Mouse (Mus musculus) urinary bladder, adult 18-20 months (tissue): ENCODE results near the gene Socs4.

ENCODE experiments used
- DNase-seq, 2 experiments: peaks; one replicate each; pipeline ENCODE4 v3.0.0; 2022; ENCODE audit warnings: low spot score in 2 of 2, mixed read lengths in 2 of 2

Socs4 gene

GRCm38 (mm10) chr14:47340231-47340925 is 63.6 kb downstream of the Socs4 start:
- DNase-seq = no peak

GRCm38 (mm10) chr14:47341811-47342291 is 65.1 kb downstream of the Socs4 start:
- DNase-seq = no peak
